Mouse (Mus musculus): Measurements from ENCODE around the gene Zfp185. TPM values are rescaled to one million over a fixed set of nuclear protein-coding genes. Genes with fewer than 3 reads are reported as not detected.

Zfp185 gene
- polyA plus RNA-seq, 1 experiment from 2014 or later: 0.97 TPM

DNA sequence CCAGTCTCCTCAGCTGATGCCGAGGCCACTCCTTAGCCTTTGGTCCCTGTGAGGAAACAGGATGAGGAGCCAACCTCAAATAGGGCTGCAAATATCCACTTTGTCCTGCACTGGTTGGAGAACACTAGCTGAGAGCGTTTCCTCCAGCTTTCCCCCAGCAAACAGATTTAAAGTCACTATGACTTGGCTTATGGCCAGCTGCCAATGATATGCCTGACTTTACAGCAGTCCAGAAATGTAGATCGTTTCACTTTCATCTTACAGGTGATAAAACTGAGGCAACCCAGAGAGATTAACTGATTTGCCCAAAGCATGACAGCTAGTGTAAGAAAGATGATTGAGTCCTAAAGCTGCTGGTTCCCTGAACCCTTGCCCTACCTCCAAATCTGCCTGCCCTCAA is 8.4 kb downstream of the Zfp185 start:
- no peak for ATAC-seq
- WGBS: 75% methylated on average over 3 of the region's 3 CpGs

DNA sequence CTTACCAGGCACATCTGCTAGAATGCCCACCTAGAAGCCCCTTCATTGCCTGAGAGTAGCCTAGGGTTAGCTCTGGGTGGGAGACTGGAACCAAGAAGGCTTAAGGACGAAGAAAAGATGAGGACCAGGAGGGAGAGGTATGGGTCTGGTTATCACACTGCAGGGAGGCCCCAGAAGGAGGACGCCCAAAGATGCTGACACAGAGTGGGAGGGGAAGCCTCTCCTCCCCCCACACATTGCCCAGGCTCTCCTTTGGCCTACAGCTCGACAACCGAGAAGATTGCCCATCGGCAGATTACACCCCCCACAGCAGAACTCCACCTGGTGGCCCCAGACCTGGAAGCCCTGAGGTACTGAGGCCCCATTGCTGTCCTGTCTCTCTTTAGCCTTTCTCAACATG is 16.0 kb downstream of the Zfp185 start:
- no peaks in the 10 kb centered on the region for H3K9me3 ChIP-seq
- H3K4me2 ChIP-seq (replicated peaks): no peak overlapping the region
- no peak overlapping the region for H3K27ac ChIP-seq
- H3K27me3 ChIP-seq: no peaks in the 10 kb centered on the region
- no peak overlapping the region for H3K4me3 ChIP-seq (replicated peaks)
- no peaks in the 10 kb centered on the region for H3K4me1 ChIP-seq (replicated peaks)
- 77% methylated on average over 5 of the region's 5 CpGs for WGBS
- H3K36me3 ChIP-seq: no peaks in the 10 kb centered on the region
- ATAC-seq: no peak
- no peak overlapping the region for H3K9ac ChIP-seq (replicated peaks)

More for the DNA sequence above, 8.4 kb downstream of the Zfp185 start:
- H3K27me3 ChIP-seq: no peaks in the 10 kb centered on the region
- no peaks in the 10 kb centered on the region for H3K36me3 ChIP-seq
- no peak overlapping the region for H3K4me3 ChIP-seq (replicated peaks)
- no peaks in the 10 kb centered on the region for H3K9me3 ChIP-seq
- H3K4me1 ChIP-seq (replicated peaks): no peaks in the 10 kb centered on the region
- H3K27ac ChIP-seq: no peak overlapping the region
- no peak overlapping the region for H3K9ac ChIP-seq (replicated peaks)
- no peak overlapping the region for H3K4me2 ChIP-seq (replicated peaks)

DNA sequence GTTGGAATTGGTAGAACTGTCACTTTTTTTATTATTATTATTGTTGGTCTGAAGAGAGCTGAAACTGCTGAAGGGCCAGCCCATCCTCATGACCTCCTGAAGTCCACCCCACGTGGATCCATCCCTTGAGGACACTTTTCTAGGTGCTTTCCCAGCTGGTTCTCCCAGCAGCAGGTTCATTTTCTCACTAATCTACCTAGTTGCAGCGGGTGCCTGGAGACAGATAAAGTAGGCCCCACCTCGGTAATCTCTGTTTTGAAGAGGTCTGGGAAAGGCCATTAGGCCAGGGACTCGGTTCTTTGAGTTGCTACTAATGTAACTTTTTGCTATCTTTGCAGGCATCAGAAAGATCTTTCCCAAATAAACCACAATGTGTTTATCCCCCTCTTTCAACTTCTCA is 18.5 kb downstream of the Zfp185 start:
- no peaks in the 10 kb centered on the region for H3K4me1 ChIP-seq (replicated peaks)
- no peak overlapping the region for H3K9ac ChIP-seq (replicated peaks)
- H3K27ac ChIP-seq: no peak overlapping the region
- no peak overlapping the region for H3K4me2 ChIP-seq (replicated peaks)
- no peaks in the 10 kb centered on the region for H3K27me3 ChIP-seq
- WGBS: 66% methylated on average over 4 of the region's 4 CpGs
- H3K36me3 ChIP-seq: no peaks in the 10 kb centered on the region
- ATAC-seq: no peak
- no peaks in the 10 kb centered on the region for H3K9me3 ChIP-seq
- H3K4me3 ChIP-seq (replicated peaks): no peak overlapping the region

DNA sequence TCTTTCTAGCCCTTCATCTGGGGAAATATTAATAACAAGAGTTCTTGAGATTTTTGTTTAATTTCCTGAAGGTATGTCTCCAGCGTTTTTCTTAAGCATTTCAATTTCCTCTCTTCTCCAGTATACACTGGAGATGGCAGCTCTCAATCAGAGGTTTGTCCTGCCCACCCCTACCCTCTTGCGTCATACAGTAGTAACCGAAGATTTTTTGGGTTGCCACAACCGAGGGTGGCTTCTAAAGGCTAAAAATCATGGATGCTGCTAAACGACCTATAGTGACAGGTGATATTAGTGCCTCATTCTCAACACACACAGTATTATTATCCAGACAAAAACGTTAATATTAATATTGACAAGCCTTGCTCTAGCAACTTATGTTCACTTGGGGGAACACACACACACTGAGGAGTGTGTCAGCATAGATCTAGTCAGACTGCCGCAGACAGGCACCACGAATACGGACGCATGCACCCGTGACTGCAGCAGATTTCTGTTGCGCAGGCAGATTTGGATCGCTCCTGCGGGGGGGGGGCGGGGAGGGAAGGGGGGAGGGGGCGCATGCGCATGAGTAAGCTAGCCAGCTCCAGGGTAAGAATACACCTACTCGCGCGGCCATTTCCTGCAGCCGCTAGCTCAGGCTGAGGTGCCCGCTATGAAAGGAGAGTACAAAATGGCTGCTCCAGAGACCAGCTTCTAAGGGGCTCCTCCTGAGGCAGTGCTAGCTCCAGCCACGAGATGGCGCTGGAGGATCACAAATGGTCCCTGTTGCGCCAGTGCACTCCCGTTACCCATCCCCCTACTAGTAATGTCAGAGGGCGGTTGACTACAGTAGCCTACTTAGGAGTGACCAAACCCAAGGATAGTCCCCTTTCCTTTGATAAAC is 20.7 kb downstream of the Zfp185 start:
- no peaks in the 10 kb centered on the region for H3K27me3 ChIP-seq
- peak overlapping the region; percentile 51 for H3K4me2 ChIP-seq (replicated peaks)
- no peaks in the 10 kb centered on the region for H3K36me3 ChIP-seq
- H3K27ac ChIP-seq: peak overlapping the region; percentile 82
- H3K4me3 ChIP-seq (replicated peaks): peak overlapping the region; percentile 35
- peak overlapping the region; percentile 39; the same call in 1 of the 2 replicates for H3K9ac ChIP-seq (replicated peaks)
- H3K4me1 ChIP-seq (replicated peaks): no peaks in the 10 kb centered on the region
- H3K9me3 ChIP-seq: no peaks in the 10 kb centered on the region
- WGBS: 19% methylated on average over 26 of the region's 27 CpGs
- peak; percentile 100 for ATAC-seq

DNA sequence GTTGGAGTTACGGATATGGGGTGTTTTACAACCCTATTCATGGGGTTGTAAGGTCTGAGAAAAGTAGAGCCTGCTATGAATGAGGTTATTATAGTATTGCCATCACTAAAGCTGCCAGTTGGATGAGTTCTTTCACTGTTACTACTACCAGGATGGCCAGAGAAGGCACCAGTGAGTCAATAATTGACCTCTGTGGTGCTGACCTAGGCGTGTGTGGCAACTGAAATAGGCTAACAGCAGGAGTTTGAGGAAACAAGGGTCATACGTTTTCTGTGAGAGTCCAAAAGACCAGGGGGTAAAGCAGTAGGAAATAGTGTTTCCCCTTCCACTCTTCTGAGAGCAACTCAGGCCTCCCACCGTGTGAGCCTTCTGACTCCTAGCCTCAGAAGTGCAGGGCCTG is 25.7 kb downstream of the Zfp185 start:
- no peaks in the 10 kb centered on the region for H3K27me3 ChIP-seq

DNA sequence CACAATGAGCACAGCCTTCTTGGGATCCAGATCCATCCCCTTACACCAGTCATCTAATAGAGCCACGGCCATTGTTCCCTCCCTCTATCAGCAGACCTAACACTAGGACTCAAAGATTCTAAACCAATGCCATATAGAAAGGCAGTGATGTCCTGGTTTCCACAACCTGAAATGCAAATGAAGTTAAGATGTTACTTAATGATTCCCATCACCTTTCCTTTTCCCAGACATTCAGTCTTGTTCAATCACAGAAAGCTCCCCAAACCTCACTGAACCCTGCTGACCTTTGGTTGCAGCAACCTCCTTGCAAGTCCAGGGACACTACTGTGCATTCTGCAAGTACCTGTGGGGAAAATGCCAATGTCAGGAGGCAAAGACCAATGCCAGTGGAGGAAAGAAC is 49.9 kb downstream of the Zfp185 start, which contains the start of gene Pnma5:
Gene Pnma5 (minus strand): TSS at position 101 of the 400 bp plus-strand sequence.
- H3K36me3 ChIP-seq: no peaks in the 10 kb centered on the region
- H3K27me3 ChIP-seq: no peaks in the 10 kb centered on the region
- no peaks in the 10 kb centered on the region for H3K4me1 ChIP-seq (replicated peaks)
- WGBS: 86% methylated on average over 1 of the region's 1 CpGs
- H3K9me3 ChIP-seq: no peaks in the 10 kb centered on the region
- no peak for ATAC-seq
- H3K27ac ChIP-seq: no peak within 1 kb of the TSS
- H3K4me3 ChIP-seq (replicated peaks): no peak within 1 kb of the TSS
- no peak within 1 kb of the TSS for H3K9ac ChIP-seq (replicated peaks)
- no peak within 1 kb of the TSS for H3K4me2 ChIP-seq (replicated peaks)

More for the DNA sequence above, 25.7 kb downstream of the Zfp185 start:
- 77% methylated on average over 4 of the region's 4 CpGs for WGBS
- Histone ChIP-seq H3K4me1 (replicated peaks) (no peaks in the 10 kb centered on the region), H3K9me3 (no peaks in the 10 kb centered on the region), H3K4me3 (replicated peaks) (no peak overlapping the region), H3K27ac (no peak overlapping the region), H3K9ac (replicated peaks) (no peak overlapping the region), H3K4me2 (replicated peaks) (no peak overlapping the region), H3K36me3 (no peaks in the 10 kb centered on the region)
- no peak for ATAC-seq

DNA sequence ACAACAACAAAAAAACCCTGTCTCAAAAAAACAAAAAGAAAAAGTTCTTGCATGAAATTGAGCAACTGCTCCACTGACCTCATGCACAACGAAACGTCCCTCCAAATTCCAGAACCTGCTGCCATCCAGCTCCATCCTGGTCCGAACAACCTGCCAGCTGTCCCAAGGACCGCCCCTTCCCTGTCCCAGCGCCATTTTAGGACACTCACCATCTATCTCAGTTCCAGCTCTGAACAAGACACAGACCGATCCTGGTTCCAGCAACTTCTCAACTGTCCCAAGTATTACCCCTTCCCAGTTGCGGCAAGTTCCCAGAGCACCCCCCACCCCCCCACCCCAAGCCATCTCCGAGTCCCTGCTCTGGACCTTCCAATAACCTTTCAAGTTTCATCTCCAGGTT is 51.7 kb downstream of the Zfp185 start:
- no peaks in the 10 kb centered on the region for H3K4me1 ChIP-seq (replicated peaks)
- ATAC-seq: no peak
- 74% methylated on average over 8 of the region's 8 CpGs for WGBS
- no peaks in the 10 kb centered on the region for H3K36me3 ChIP-seq
- H3K9me3 ChIP-seq: no peaks in the 10 kb centered on the region
- H3K4me3 ChIP-seq (replicated peaks): no peak overlapping the region
- no peak overlapping the region for H3K4me2 ChIP-seq (replicated peaks)
- H3K27me3 ChIP-seq: no peaks in the 10 kb centered on the region
- H3K27ac ChIP-seq: no peak overlapping the region
- H3K9ac ChIP-seq (replicated peaks): no peak overlapping the region

DNA sequence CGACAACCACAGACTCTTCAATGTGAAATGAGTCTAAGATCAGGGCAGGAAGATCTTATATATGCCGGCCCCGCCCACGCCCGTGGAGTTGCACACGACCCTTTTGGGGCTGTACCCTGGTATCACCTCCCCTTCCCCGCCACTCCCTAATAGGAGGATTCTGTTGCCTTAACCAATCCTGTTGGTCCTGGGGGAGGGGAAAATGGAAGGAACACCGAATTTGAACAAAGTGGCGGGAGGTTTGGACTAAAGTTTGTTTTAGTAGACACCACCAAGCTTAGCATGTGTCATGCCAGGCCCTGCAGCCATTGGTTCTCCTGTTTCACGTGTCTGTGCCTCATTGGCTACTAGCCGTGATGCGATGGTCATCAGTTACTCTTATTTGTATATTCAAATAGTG is 52.5 kb downstream of the Zfp185 start:
- 85% methylated on average over 12 of the region's 12 CpGs for WGBS
- Histone ChIP-seq H3K36me3 (no peaks in the 10 kb centered on the region), H3K9me3 (no peaks in the 10 kb centered on the region), H3K4me1 (replicated peaks) (no peaks in the 10 kb centered on the region), H3K27me3 (no peaks in the 10 kb centered on the region), H3K4me2 (replicated peaks) (no peak overlapping the region), H3K9ac (replicated peaks) (no peak overlapping the region), H3K4me3 (replicated peaks) (no peak overlapping the region), H3K27ac (no peak overlapping the region)
- no peak for ATAC-seq

DNA sequence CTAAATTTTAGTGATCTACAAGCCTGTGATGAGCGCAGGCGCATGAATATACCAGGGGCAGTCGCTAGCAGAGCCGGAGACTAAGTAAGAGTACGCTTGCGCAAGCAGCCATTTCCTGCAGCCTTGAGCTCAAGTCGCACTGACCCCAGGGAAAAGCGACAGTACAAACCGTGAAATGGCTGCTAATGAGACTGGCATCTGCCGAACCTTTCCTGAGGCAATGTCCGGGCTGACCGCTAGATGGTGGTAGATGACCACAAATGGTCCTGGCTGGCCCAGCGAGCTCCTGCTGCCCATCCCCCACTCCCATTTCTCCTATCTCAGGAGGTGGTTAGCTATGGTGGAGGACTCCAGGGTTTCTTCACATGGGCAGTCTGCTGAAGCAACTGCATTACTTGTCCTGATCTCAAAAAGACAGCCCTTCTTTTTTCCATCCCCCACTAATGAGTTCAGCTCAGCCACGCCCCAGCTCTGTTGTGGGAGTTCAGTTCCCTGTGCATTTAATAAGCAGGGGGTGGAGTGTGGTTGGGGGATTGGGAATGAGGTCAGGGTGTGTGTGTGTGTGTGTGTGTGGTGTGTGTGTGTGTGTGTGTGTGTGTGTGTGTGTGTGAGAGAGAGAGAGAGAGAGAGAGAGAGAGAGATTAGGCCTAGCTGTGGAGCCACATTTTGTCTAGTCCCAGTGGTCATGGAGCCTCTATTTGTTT is 66.9 kb downstream of the Zfp185 start:
- peak; percentile 99 for ATAC-seq
- H3K9ac ChIP-seq (replicated peaks): no peak overlapping the region
- H3K27me3 ChIP-seq: no peaks in the 10 kb centered on the region
- H3K27ac ChIP-seq: peak overlapping the region; percentile 56; the same call in 1 of the 2 replicates
- 22% methylated on average over 14 of the region's 14 CpGs for WGBS
- peak overlapping the region; percentile 32; the same call in 1 of the 2 replicates for H3K4me2 ChIP-seq (replicated peaks)
- no peak overlapping the region for H3K4me3 ChIP-seq (replicated peaks)
- no peaks in the 10 kb centered on the region for H3K4me1 ChIP-seq (replicated peaks)
- H3K9me3 ChIP-seq: no peaks in the 10 kb centered on the region
- H3K36me3 ChIP-seq: no peaks in the 10 kb centered on the region

DNA sequence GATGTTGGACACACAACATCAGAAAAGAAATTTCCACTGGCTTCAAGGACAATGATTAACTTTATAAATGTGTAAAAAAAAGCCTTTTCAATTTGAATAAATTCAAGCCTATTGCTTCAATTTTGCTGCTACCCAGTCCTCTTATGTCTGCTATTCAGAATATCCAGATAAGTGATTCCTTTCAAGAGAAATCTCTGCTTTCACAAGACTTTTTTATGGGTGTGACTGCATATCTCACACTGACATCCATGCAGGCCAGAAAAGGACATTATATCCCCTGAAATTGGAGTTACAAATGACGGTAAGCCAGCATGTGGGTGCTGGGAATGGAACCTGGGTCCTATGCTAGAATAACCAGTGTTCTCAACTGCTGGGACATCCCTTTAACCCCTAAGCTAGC is 74.4 kb downstream of the Zfp185 start:
- Histone ChIP-seq H3K4me1 (replicated peaks) (0 out of 2 replicates have a peak, but pooled peaks cover 9% of the 10 kb centered on the region), H3K4me3 (replicated peaks) (no peak overlapping the region), H3K9ac (replicated peaks) (no peak overlapping the region), H3K4me2 (replicated peaks) (no peak overlapping the region), H3K27me3 (no peaks in the 10 kb centered on the region), H3K9me3 (no peaks in the 10 kb centered on the region), H3K27ac (no peak overlapping the region), H3K36me3 (no peaks in the 10 kb centered on the region)
- WGBS: 81% methylated on average over 1 of the region's 1 CpGs
- ATAC-seq: no peak

DNA sequence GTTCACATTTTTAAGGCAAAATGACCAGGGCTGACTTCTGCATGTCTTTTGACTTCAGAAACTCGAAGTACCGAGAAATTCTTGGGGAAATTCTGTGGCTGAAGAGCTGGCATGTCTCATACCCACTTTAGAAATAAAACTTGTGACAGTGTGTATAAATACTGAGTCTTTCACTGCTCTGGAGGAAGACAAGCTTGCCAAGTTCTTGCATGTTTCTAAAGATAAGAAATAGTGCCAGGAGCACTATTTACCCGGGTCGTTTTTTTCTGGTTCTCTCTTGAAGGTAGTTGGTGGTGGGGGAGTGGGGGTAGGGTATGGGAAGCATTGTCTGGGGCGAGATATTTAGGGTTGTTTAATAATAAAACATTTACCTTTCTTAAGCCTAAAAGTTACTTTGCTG is 75.2 kb downstream of the Zfp185 start:
- no peak for ATAC-seq
- 63% methylated on average over 5 of the region's 5 CpGs for WGBS
- Histone ChIP-seq H3K4me2 (replicated peaks) (no peak overlapping the region), H3K36me3 (no peaks in the 10 kb centered on the region), H3K27me3 (no peaks in the 10 kb centered on the region), H3K27ac (no peak overlapping the region), H3K9me3 (no peaks in the 10 kb centered on the region), H3K4me1 (replicated peaks) (0 out of 2 replicates have a peak, but pooled peaks cover 9% of the 10 kb centered on the region), H3K4me3 (replicated peaks) (no peak overlapping the region), H3K9ac (replicated peaks) (no peak overlapping the region)

Measured in midbrain, embryonic 13.5 days (tissue).